Mouse (Mus musculus) myocyte (in vitro differentiated cells): ENCODE measurements around the gene Tomm5. TPM values are rescaled to one million over a fixed set of nuclear protein-coding genes. Genes with fewer than 3 reads are reported as not detected.

Experiments
- H3K27me3 ChIP-seq: one replicate; pipeline ENCODE4 v1.6.1; 2011; ENCODE audit not compliant: control insufficient read depth, insufficient read depth, insufficient read length
- H3K36me3 ChIP-seq: one replicate; pipeline ENCODE4 v1.6.1; 2011; ENCODE audit not compliant: control insufficient read depth, insufficient read depth
- H3K4me2 ChIP-seq: one replicate; pipeline ENCODE4 v1.6.1; 2011; ENCODE audit warnings: low read depth, control low read depth
- H3K4me3 ChIP-seq: one replicate; pipeline ENCODE4 v1.5.1; 2011; ENCODE audit warnings: mild to moderate bottlenecking, control low read depth, moderate library complexity
- H3K79me2 ChIP-seq: one replicate; pipeline ENCODE4 v1.6.1; 2011; ENCODE audit not compliant: control insufficient read depth, insufficient read depth
- H3ac ChIP-seq: one replicate; pipeline ENCODE4 v1.6.1; 2011; ENCODE audit not compliant: control insufficient read depth, insufficient read length
- CEBPB ChIP-seq: IDR thresholded peaks from 2 replicates; pipeline ENCODE4 v1.6.1; 2011; ENCODE audit warnings: mild to moderate bottlenecking, moderate library complexity; ENCODE audit not compliant: poor library complexity, insufficient read depth, severe bottlenecking
- E2F4 ChIP-seq: IDR thresholded peaks from one replicate; pipeline ENCODE4 v1.6.1; 2011; ENCODE audit warnings: mild to moderate bottlenecking, control low read depth, moderate library complexity; ENCODE audit not compliant: insufficient read depth
- MAX ChIP-seq: IDR thresholded peaks from one replicate; pipeline ENCODE4 v1.6.1; 2011; ENCODE audit warnings: low read depth, mild to moderate bottlenecking, control low read depth
- MYOD1 ChIP-seq, 3 experiments: IDR thresholded peaks; one replicate each; pipeline ENCODE4 v1.6.1; 2011; ENCODE audit warnings: control low read depth in 2 of 3, low read depth in 2 of 3, mild to moderate bottlenecking in 2 of 3, moderate library complexity in 1 of 3; ENCODE audit not compliant: insufficient read length in 2 of 3, control insufficient read depth in 1 of 3
- MYOG ChIP-seq, 3 experiments: IDR thresholded peaks; one replicate each; pipeline ENCODE4 v1.6.1; 2011; ENCODE audit warnings: control low read depth in 2 of 3, low read depth in 2 of 3, mild to moderate bottlenecking in 2 of 3; ENCODE audit not compliant: insufficient read length in 2 of 3, control insufficient read depth in 1 of 3, insufficient read depth in 1 of 3
- POLR2A ChIP-seq: IDR thresholded peaks from one replicate; pipeline ENCODE4 v1.6.1; 2011; ENCODE audit warnings: low read depth, mild to moderate bottlenecking, control low read depth, moderate library complexity; ENCODE audit not compliant: insufficient read length
- POLR2AphosphoS2 ChIP-seq: IDR thresholded peaks from one replicate; pipeline ENCODE4 v1.6.1; 2011; ENCODE audit warnings: low read depth, control low read depth; ENCODE audit not compliant: insufficient read length
- REST ChIP-seq: IDR thresholded peaks from one replicate; pipeline ENCODE4 v1.6.1; 2011; ENCODE audit warnings: mild to moderate bottlenecking, control low read depth, moderate library complexity; ENCODE audit not compliant: insufficient read depth, insufficient read length
- SRF ChIP-seq: IDR thresholded peaks from one replicate; pipeline ENCODE4 v1.6.1; 2011; ENCODE audit warnings: low read depth; ENCODE audit not compliant: control insufficient read depth, insufficient read length
- TCF12 ChIP-seq: IDR thresholded peaks from one replicate; pipeline ENCODE4 v1.6.1; 2011; ENCODE audit warnings: mild to moderate bottlenecking, control low read depth; ENCODE audit not compliant: poor library complexity, insufficient read depth, severe bottlenecking
- TCF3 ChIP-seq: IDR thresholded peaks from one replicate; pipeline ENCODE4 v1.6.1; 2011; ENCODE audit warnings: low read depth, control low read depth; ENCODE audit not compliant: insufficient read length
- USF1 ChIP-seq: IDR thresholded peaks from one replicate; pipeline ENCODE4 v1.6.1; 2011; ENCODE audit warnings: low read depth, mild to moderate bottlenecking, control low read depth, moderate library complexity
- polyA plus RNA-seq: library from polyadenylated mRNA; unstranded; fragments of >200 nt; fragmentation: generic; extraction: Trizol; gene quantifications from one replicate; pipeline ENCODE4 v1.2.1, GENCODE M21; 2012; ENCODE audit warnings: missing spikeins

The Tomm5 gene
- polyA plus RNA-seq, 1 experiment: 311 TPM

- no peaks in the 10 kb centered on the region for H3K36me3 ChIP-seq
- H3K79me2 ChIP-seq: no peaks in the 10 kb centered on the region
- TF ChIP-seq USF1 (no peak), TCF3 (peak; percentile 84), CEBPB (peak; percentile 65), POLR2A (no peak), REST (no peak), E2F4 (no peak), TCF12 (peak; percentile 94), MAX (no peak), MYOG (IDR thresholded peaks at IDR 0.05; ENCODE audit: control insufficient read depth in 1 of 3, insufficient read depth in 1 of 3, insufficient read length in 2 of 3, low read depth in 2 of 3) (peak; percentile 95 to 99 (median 97)), MYOD1 (IDR thresholded peaks at IDR 0.05; ENCODE audit: control insufficient read depth in 1 of 3, insufficient read length in 2 of 3, low read depth in 2 of 3) (peak; percentile 47 to 99 (median 99))
- no peak overlapping the region for H3K4me3 ChIP-seq
- H3ac ChIP-seq: no peak overlapping the region
- H3K27me3 ChIP-seq: no peaks in the 10 kb centered on the region
- H3K4me2 ChIP-seq: peak overlapping the region; percentile 55
Measured at GRCm38 (mm10) chr4:45137636-45138035, 29.7 kb upstream of the Tomm5 start.

DNA sequence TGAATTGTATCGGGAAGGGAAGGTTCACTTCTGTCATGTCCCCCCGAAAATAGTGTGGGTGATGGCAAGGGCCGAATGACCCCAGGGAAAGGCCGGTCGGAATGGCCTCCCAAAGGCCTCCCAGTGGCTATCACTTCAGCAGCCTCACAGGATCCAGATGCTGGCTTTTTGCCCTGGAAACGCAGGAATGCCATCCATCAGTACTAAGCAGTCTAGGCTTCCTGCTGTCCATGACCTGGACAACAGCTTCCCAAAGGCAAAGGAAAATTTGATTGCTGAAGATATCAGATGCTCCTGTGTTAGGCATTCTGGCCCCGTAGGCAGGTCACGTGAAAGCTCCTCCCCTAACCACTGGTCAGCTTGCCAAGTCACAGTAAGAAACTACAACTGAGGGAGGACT, 26.6 kb upstream of the Tomm5 start:
- no peak overlapping the region for H3ac ChIP-seq
- no peaks in the 10 kb centered on the region for H3K27me3 ChIP-seq
- H3K4me2 ChIP-seq: no peak overlapping the region
- H3K36me3 ChIP-seq: no peaks in the 10 kb centered on the region
- no peak overlapping the region for H3K4me3 ChIP-seq
- no peak for TF ChIP-seq MYOD1 (IDR thresholded peaks at IDR 0.05; ENCODE audit: control insufficient read depth in 1 of 3, insufficient read length in 2 of 3, low read depth in 2 of 3)
- TF ChIP-seq SRF: no peak
- no peak for TF ChIP-seq MYOG (IDR thresholded peaks at IDR 0.05; ENCODE audit: control insufficient read depth in 1 of 3, insufficient read depth in 1 of 3, insufficient read length in 2 of 3, low read depth in 2 of 3)
- no peak for TF ChIP-seq POLR2A
- H3K79me2 ChIP-seq: no peaks in the 10 kb centered on the region

DNA sequence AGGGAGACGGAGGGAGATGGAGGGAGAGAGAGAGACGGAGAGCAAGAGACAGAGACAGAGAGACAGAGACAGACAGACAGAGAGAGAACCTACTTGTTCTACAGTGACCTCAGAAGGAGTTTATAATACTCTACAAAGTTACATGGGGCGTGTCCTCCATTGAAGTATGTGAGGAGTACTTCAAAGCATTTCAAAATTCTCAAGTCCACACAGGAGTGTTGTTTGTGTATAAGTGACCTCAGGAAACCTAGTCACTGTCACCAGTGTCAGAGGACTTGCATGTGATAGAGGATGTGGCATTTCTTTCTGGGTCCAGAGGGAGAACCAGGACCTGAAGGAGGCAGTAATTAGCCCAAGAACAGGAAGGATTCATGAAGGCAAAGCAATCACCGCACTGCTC, 23.1 kb upstream of the Tomm5 start:
- no peak overlapping the region for H3K4me2 ChIP-seq
- no peaks in the 10 kb centered on the region for H3K79me2 ChIP-seq
- no peaks in the 10 kb centered on the region for H3K36me3 ChIP-seq
- no peak overlapping the region for H3K4me3 ChIP-seq
- H3ac ChIP-seq: no peak overlapping the region
- no peaks in the 10 kb centered on the region for H3K27me3 ChIP-seq
- TF ChIP-seq MYOD1 (IDR thresholded peaks at IDR 0.05; ENCODE audit: control insufficient read depth in 1 of 3, insufficient read length in 2 of 3, low read depth in 2 of 3) (no peak), POLR2AphosphoS2 (no peak), MAX (no peak), REST (no peak)

DNA sequence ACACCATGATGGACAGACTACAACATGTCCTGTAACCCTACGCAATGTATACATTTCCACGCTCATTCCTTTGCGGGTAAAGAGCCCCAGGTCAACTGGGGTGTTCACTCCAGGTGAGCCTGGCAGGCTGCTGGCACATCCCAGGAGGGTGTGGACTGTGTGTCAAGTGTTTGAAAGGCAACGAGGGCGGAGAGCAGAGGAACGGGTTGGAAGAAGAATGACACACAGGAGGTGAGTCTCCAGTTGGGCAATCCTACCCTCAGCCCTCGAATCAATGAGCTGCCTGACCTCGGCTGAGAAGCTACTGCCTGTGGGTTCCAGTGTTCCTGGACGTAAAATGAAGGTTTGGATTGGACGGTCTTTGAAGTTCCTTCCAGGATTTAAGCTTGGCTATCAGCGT, 13.4 kb upstream of the Tomm5 start:
- no peak overlapping the region for H3K4me2 ChIP-seq
- TF ChIP-seq MAX: no peak
- TF ChIP-seq REST: no peak
- TF ChIP-seq SRF: no peak
- TF ChIP-seq CEBPB: no peak
- no peak for TF ChIP-seq TCF12
- no peak for TF ChIP-seq MYOG (IDR thresholded peaks at IDR 0.05; ENCODE audit: control insufficient read depth in 1 of 3, insufficient read depth in 1 of 3, insufficient read length in 2 of 3, low read depth in 2 of 3)
- no peak for TF ChIP-seq TCF3
- TF ChIP-seq USF1: no peak
- no peak for TF ChIP-seq POLR2AphosphoS2
- no peak for TF ChIP-seq MYOD1 (IDR thresholded peaks at IDR 0.05; ENCODE audit: control insufficient read depth in 1 of 3, insufficient read length in 2 of 3, low read depth in 2 of 3)
- no peak for TF ChIP-seq POLR2A
- TF ChIP-seq E2F4: no peak
- no peaks in the 10 kb centered on the region for H3K79me2 ChIP-seq
- H3K27me3 ChIP-seq: no peaks in the 10 kb centered on the region
- no peaks in the 10 kb centered on the region for H3K36me3 ChIP-seq
- no peak overlapping the region for H3K4me3 ChIP-seq
- H3ac ChIP-seq: no peak overlapping the region

DNA sequence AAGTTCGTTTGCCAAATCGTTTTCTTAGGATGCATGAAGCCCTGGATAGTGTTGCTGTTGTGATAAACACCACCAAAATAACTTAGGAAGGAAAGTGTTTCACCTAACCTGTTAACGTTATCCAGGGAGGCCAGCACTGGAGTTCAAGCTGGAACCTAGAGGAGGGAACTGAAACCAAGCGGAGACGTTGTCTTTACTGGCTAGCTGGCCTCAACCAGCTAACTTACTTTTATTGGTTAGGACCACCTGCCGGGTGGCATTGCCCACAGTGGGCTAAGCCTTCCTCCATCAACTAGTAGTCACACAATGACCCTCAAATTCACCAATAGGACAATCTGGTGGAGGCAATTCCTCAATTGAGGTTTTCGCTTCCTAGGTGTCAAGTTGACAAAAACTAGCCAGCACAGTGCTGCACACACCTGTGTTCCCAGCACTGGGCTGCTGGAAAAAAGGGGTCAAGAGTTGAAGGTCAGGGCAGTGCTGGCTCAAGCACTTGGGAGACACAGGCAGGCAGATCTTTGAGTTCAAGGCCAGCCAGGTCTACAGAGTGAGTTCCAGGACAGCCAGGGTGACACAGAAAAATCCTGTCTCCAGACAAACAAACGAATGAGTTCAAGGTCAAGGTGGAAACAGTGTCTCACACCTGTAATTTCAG, 669 bp upstream of the Tomm5 start:
- peaks cover 28% of the 10 kb centered on the region for H3K79me2 ChIP-seq
- peak overlapping the region; percentile 90 for H3K4me3 ChIP-seq
- H3ac ChIP-seq: no peak overlapping the region
- H3K27me3 ChIP-seq: no peaks in the 10 kb centered on the region
- H3K4me2 ChIP-seq: peak overlapping the region; percentile 62
- TF ChIP-seq SRF: no peak
- TF ChIP-seq POLR2A: no peak
- no peak for TF ChIP-seq MYOG (IDR thresholded peaks at IDR 0.05; ENCODE audit: control insufficient read depth in 1 of 3, insufficient read depth in 1 of 3, insufficient read length in 2 of 3, low read depth in 2 of 3)
- TF ChIP-seq REST: no peak
- TF ChIP-seq CEBPB: no peak
- TF ChIP-seq MYOD1 (IDR thresholded peaks at IDR 0.05; ENCODE audit: control insufficient read depth in 1 of 3, insufficient read length in 2 of 3, low read depth in 2 of 3): no peak
- TF ChIP-seq USF1: no peak
- no peak for TF ChIP-seq E2F4
- no peak for TF ChIP-seq TCF3
- H3K36me3 ChIP-seq: peaks cover 14% of the 10 kb centered on the region
